Mouse (Mus musculus) v-Abl transformed pro-B cells (cell line): Measurements from ENCODE around the gene Nfam1.

Experiments used
- in situ Hi-C, 2 experiments: fragments of 400-800 bp; cut with MboI; formaldehyde crosslinking; loops; one replicate each; pipeline ENCODE4 v1.15.1; 2025; ENCODE audit not compliant: unreplicated experiment in 2 of 2

The Nfam1 gene

GRCm38 (mm10) chr15:83032981-83033541 is at the start of gene Nfam1:
Gene Nfam1 (minus strand): TSS chr15:83033306.
- in situ Hi-C loops: loop anchor here (25.0 kb wide), 2 partner anchors 746 to 1029 kb away; partner anchors contain the start of genes Wbp2nl (in 2 of the 2) and Efcab6 (in 1 of the 2)

DNA sequence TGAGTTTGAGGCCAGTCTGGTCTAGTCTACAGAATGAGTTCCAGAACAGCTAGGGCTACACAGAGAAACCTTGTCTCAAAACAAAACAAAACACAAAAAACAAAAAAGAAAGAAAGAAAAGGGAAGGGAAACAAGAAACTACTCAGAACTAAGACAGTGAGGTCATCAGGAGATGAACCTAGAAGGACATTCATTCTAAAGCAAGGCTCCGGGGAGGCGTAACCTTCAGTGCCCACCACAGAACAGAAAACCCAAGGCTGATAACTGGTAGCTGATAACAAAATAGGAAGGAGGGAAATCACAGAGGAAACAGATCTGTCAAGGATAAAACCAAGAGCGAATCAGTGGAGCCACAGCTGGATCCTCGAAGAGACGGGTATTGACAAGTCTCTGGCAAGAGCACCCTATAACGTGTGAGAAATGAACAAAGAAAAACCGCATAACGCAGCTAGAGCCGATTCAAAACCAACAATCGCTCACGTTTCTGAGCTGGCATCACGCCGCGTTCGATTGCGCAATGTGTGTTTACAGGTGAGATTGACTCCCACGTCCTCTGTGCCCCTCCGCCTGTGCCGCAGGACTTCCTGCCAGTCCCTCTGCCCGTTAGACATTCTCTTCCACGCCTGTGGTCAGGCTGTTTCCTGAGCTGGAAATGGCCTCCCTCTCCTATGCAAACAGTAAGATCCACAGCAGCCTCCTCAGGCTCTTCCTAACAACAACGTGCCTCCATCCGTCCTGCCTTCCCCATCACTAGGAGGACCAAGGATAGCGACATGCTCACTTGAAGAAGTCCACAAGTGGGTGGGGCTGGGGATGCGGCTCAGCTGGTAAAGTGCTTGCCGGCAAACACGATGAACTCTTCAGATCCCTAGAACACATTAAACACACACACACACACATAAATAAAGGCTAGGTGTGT is 42.8 kb upstream of the Nfam1 start:
- in situ Hi-C loops: no loop called here

GRCm38 (mm10) chr15:83074179-83074578 is 41.1 kb upstream of the Nfam1 start:
- in situ Hi-C loops: loop anchor here in 1 of 2 experiments (25.0 kb wide), 1 partner anchor 688 kb away; no protein-coding TSS in a partner anchor

DNA sequence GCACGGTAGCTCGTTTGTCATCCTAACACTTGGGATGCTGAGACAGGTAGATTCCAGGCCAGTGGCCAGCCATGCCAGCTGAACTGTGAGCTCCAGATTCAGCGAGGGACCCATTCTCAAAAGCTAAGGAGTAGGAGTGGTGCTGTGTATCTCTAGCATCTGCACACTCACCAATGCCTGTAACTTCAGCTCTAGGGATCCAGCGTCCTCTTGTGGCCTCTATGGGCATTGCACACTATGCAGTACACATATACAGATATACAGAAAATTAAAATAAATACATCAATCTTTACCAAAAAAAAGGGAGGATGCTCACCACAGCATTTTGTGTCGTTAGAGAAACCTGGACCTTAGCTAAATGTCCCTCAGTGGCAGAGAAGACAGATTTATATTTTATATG is 38.6 kb upstream of the Nfam1 start:
- in situ Hi-C loops: loop anchor here in 1 of 2 experiments (25.0 kb wide), 1 partner anchor 691 kb away; no protein-coding TSS in a partner anchor

DNA sequence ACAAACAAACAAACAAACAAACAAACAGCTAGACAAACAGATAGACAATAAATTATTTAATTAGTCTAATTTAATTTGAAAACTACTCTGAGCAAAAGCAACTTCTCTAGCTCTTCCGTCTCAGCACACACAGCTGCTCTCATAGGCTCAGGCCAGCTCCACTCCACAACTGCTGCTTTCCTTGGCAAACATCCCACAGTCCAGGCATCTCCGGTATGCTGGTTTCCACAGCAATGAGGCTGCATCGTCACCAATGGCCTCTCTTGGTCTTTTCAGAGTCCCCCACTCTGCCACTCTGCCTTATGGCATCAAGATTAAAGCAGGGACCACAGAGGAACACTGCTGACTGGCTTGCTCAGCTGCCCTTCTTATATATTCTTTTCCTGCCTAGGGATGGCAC is 37.8 kb upstream of the Nfam1 start:
- in situ Hi-C loops: loop anchor here in 1 of 2 experiments (25.0 kb wide), 1 partner anchor 691 kb away; no protein-coding TSS in a partner anchor

- in situ Hi-C loops: loop anchor here in 1 of 2 experiments (25.0 kb wide), 1 partner anchor 694 kb away; no protein-coding TSS in a partner anchor
Observed at GRCm38 (mm10) chr15:83068270-83068669, 35.2 kb upstream of the Nfam1 start.

GRCm38 (mm10) chr15:83065543-83065942 is 32.4 kb upstream of the Nfam1 start:
- in situ Hi-C loops: loop anchor here in 1 of 2 experiments (25.0 kb wide), 1 partner anchor 697 kb away; no protein-coding TSS in a partner anchor

DNA sequence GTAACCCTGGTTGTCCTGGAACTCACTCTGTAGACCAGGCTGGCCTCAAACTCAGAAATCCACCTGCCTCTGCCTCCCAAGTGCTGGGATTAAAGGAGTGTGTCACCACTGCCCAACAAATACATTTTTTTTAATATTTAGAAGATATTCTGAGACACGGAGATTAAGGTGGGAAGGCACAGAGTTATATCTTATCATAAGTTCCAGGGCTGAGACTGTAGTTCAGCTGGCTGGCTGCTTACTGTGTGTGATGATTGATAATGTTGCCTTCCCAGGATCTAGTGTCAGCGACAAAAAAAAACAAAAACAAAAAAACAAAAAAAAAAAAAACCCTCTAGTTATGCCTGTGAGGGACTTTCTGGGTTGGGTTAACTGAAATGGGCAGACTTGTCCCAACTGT is 29.5 kb upstream of the Nfam1 start:
- in situ Hi-C loops: loop anchor here in 1 of 2 experiments (25.0 kb wide), 1 partner anchor 700 kb away; no protein-coding TSS in a partner anchor

GRCm38 (mm10) chr15:83061689-83062088 is 28.6 kb upstream of the Nfam1 start:
- in situ Hi-C loops: loop anchor here in 1 of 2 experiments (25.0 kb wide), 1 partner anchor 701 kb away; no protein-coding TSS in a partner anchor

GRCm38 (mm10) chr15:83059233-83059660 is 26.1 kb upstream of the Nfam1 start:
- in situ Hi-C loops: loop anchor here in 1 of 2 experiments (25.0 kb wide), 1 partner anchor 703 kb away; no protein-coding TSS in a partner anchor

GRCm38 (mm10) chr15:83057533-83057932 is 24.4 kb upstream of the Nfam1 start:
- in situ Hi-C loops: loop anchor here in 1 of 2 experiments (25.0 kb wide), 1 partner anchor 705 kb away; no protein-coding TSS in a partner anchor

DNA sequence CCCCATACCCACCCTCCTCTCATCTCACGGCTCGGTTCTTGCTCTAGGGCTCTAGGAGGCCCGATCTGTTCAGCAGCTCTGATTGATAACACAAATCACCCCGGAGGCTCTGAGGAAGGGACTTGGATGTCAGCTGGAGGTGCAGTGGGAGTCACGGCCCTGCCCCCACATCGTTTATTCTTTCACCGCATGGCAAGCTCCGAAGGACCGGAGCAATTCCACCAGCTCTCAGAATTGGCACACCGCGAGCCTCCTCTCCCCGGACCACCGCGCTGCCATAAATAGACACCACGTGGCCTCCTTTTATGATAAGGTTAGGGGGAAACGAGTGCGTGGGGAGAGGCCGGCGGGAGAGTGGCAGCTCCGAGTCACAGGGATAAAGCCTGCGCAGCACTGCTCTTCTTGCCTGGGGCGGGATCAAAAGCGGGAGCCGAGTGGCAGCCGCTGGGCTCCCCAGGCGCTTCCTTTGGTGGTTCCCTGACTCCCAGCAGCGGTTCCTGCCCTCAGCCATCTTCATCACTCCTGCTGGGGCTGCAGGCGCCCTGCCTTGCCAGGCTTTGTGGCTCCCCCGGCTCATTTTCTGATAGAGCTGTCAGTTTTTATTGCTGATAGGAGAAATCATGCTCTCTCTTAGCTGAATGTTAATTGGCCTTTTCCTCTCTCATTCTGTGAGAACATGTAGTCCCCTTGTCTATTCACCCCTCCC is 23.4 kb upstream of the Nfam1 start:
- in situ Hi-C loops: loop anchor here in 1 of 2 experiments (25.0 kb wide), 1 partner anchor 706 kb away; no protein-coding TSS in a partner anchor

- in situ Hi-C loops: loop anchor here in 1 of 2 experiments (25.0 kb wide), 1 partner anchor 707 kb away; no protein-coding TSS in a partner anchor
Observed at GRCm38 (mm10) chr15:83055569-83055968, 22.5 kb upstream of the Nfam1 start.

- in situ Hi-C loops: loop anchor here in 1 of 2 experiments (25.0 kb wide), 1 partner anchor 709 kb away; no protein-coding TSS in a partner anchor
Observed at GRCm38 (mm10) chr15:83053261-83053660, 20.2 kb upstream of the Nfam1 start.

DNA sequence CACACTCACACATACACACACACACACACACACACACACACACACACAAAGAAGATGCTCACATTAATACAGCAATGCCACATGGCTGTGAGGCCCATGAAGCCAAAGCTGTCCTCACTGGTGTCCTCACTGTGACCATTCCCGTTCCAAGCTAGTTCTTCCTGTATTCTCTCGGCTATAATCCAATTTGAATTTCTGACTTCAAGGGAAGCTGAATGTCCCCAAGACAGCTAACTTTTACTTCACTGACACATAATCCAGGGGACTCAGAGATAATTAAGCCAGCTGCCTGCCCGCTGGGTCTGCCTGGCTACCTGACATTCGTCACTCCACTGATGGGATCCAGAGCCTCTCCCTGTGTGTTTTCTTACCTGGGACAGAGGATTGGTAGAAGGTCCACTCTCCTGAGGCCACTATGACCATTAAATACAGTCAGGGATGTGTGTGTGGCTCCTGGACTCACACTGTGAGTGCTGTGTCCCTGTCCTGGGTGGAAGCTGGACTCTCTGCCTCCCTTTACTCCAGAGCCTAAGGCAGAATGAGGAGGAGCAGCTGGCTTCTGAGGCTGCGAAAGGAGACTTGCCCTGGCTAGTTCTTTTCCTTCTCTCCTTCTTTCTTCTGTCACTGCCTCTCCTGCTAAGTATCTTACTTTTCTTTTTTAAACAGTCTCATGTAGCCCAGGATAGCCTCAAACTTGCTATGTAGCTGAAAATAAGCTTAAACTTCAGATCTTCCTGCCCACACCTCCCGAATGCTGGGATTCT is 19.4 kb upstream of the Nfam1 start:
- in situ Hi-C loops: loop anchor here in 1 of 2 experiments (25.0 kb wide), 1 partner anchor 710 kb away; no protein-coding TSS in a partner anchor

DNA sequence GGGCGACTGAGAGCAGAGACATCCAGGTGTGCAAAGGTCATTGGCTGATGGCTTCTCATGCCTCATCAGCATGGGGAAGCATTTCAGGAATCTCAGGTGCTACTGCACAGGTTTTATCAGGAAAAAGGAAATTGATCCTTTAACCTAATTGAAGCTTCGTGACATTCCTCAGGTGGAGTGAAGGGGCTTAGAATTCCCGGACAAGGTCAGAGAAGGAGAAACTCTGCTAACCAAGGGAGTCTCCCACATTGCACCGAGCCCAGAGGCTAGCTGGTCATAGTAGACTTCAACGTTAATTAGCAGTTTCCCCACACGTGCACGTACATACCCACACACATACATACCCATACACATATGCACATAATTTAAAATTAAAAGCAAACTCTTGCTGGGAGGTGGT is 13.6 kb upstream of the Nfam1 start:
- in situ Hi-C loops: loop anchor here (10.0 to 25.0 kb wide), 3 partner anchors 158 to 1016 kb away; partner anchors contain the start of genes Wbp2nl (in 2 of the 2) and Efcab6 (in 1 of the 2)

DNA sequence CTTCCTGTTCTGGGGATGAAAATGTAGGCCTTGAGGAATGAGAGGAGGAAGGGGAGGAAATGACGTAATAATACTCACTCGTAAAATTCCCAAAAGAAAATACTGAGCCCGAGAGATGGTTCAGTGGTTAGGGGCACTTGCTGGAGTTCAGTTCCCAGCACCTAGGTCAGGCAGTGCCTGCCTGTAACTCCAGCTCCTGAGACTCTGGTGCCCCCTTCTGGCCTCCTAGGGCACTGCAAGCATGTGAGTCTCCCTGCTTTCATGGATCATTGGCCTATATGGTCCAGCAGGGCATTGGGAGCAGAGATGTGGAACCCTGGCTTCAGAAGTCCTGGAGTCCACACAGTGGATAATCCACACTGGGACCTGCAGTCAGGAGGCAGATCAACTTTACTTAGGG is 13.2 kb upstream of the Nfam1 start:
- in situ Hi-C loops: loop anchor here (10.0 to 25.0 kb wide), 3 partner anchors 158 to 1016 kb away; partner anchors contain the start of genes Wbp2nl (in 2 of the 2) and Efcab6 (in 1 of the 2)

- in situ Hi-C loops: loop anchor here (10.0 to 25.0 kb wide), 3 partner anchors 159 to 1017 kb away; partner anchors contain the start of genes Wbp2nl (in 2 of the 2) and Efcab6 (in 1 of the 2)
Observed at GRCm38 (mm10) chr15:83045565-83045964, 12.5 kb upstream of the Nfam1 start.

- in situ Hi-C loops: loop anchor here (5.0 to 25.0 kb wide), 4 partner anchors 161 to 1019 kb away; partner anchors contain the start of genes Wbp2nl (in 2 of the 2) and Efcab6 (in 1 of the 2)
Observed at GRCm38 (mm10) chr15:83043362-83043708, 10.2 kb upstream of the Nfam1 start.
